Mouse (Mus musculus): ENCODE measurements around the gene Caprin2.

DNA sequence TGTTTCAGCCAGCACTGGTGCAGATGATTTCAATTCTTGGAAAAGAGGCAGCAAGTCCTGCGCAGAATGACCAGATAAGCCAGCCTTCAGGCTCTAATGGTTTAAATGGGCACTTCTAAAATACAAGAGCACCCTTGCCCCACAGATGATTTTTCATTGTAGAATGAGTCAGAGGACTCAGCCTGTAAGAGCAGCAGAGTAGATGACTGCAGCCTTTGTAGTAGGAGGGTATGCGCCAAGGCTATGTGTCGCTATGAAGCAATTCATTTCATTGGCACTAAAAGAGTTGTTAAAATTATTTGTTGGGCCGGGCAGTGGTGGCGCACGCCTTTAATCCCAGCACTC, 442 bp upstream of the Caprin2 start:
- TF ChIP-seq CTCF (conservative IDR thresholded peaks at IDR 0.05; ENCODE audit: insufficient read depth, insufficient read length, low read depth, low read length) (no peak), POLR2A (IDR thresholded peaks at IDR 0.05; ENCODE audit: low read depth, low read length) (no peak)
